Mouse (Mus musculus): ENCODE measurements at regions not wholly inside any gene's neighbourhood (a gene's known extent, or its start where the extent isn't known, plus 50 kb on each side); places are given as distances from the start of the nearest gene placed in this dataset.
"Not testable (repeated sequence)": the region's sequence is repeated elsewhere in the genome, so short reads cannot be mapped to it uniquely, and the experiment has no call there.

GRCm38 (mm10) chr5:134046086-134046485 is 53.4 kb upstream of the Castor2 start:
- in situ Hi-C loops (cut with MboI, MseI): no loop called here

- in situ Hi-C loops (cut with MboI, MseI): not testable (repeated sequence)
Observed at GRCm38 (mm10) chr5:134042938-134043337, 56.6 kb upstream of the Castor2 start.

- in situ Hi-C loops (cut with MboI, MseI): no loop called here
Observed at GRCm38 (mm10) chr5:134027316-134027966, 72.1 kb upstream of the Castor2 start.

GRCm38 (mm10) chr5:134019651-134020432 is 79.7 kb upstream of the Castor2 start:
- in situ Hi-C loops (cut with MboI, MseI): loop anchor here (10.0 kb wide), 1 partner anchor 645 kb away; no protein-coding TSS in a partner anchor

- in situ Hi-C loops (cut with MboI, MseI): loop anchor here (10.0 kb wide), 1 partner anchor 650 kb away; no protein-coding TSS in a partner anchor
Observed at GRCm38 (mm10) chr5:134014257-134015163, 85.0 kb upstream of the Castor2 start.

GRCm38 (mm10) chr5:134013206-134013605 is 86.3 kb upstream of the Castor2 start:
- in situ Hi-C loops (cut with MboI, MseI): loop anchor here (10.0 kb wide), 1 partner anchor 652 kb away; no protein-coding TSS in a partner anchor

GRCm38 (mm10) chr5:134009843-134010242 is 89.7 kb upstream of the Castor2 start:
- in situ Hi-C loops (cut with MboI, MseI): loop anchor here (10.0 kb wide), 1 partner anchor 655 kb away; no protein-coding TSS in a partner anchor

GRCm38 (mm10) chr5:134007127-134007771 is 92.3 kb upstream of the Castor2 start:
- in situ Hi-C loops (cut with MboI, MseI): no loop called here

- in situ Hi-C loops (cut with MboI, MseI): no loop called here
Observed at GRCm38 (mm10) chr5:134006470-134007126, 92.9 kb upstream of the Castor2 start.

GRCm38 (mm10) chr5:134006001-134006400 is 93.5 kb upstream of the Castor2 start:
- in situ Hi-C loops (cut with MboI, MseI): no loop called here

- in situ Hi-C loops (cut with MboI, MseI): no loop called here
Observed at GRCm38 (mm10) chr5:134000100-134000499, 99.4 kb upstream of the Castor2 start.

- in situ Hi-C loops (cut with MboI, MseI): no loop called here
Observed at GRCm38 (mm10) chr5:133999698-134000097, 99.8 kb upstream of the Castor2 start.

GRCm38 (mm10) chr5:133991994-133992393 is 107.5 kb upstream of the Castor2 start:
- in situ Hi-C loops (cut with MboI, MseI): no loop called here

- in situ Hi-C loops (cut with MboI, MseI): no loop called here
Observed at GRCm38 (mm10) chr5:133991556-133991955, 108.0 kb upstream of the Castor2 start.

GRCm38 (mm10) chr5:133983249-133983966 is 116.1 kb upstream of the Castor2 start:
- in situ Hi-C loops (cut with MboI, MseI): no loop called here

GRCm38 (mm10) chr5:133970421-133970914 is 129.0 kb upstream of the Castor2 start:
- in situ Hi-C loops (cut with MboI, MseI): no loop called here

- in situ Hi-C loops (cut with MboI, MseI): no loop called here
Observed at GRCm38 (mm10) chr5:133963301-133963700, 136.2 kb upstream of the Castor2 start.

- in situ Hi-C loops (cut with MboI, MseI): no loop called here
Observed at GRCm38 (mm10) chr5:133940841-133941240, 158.7 kb upstream of the Castor2 start.

- in situ Hi-C loops (cut with MboI, MseI): no loop called here
Observed at GRCm38 (mm10) chr5:133940030-133940429, 159.5 kb upstream of the Castor2 start.
